Mouse (Mus musculus) left cerebral cortex, adult 11 months (tissue): ENCODE data around the gene Mrgprb1.
"Not testable (repeated sequence)": the region's sequence is repeated elsewhere in the genome, so short reads cannot be mapped to it uniquely, and the experiment has no call there.

Source experiments
- DNase-seq: peaks from one replicate; pipeline ENCODE4 v3.0.0; 2022; ENCODE audit warnings: low spot score

Gene Mrgprb1

GRCm38 (mm10) chr7:48456242-48456641 is at the start of gene Mrgprb1:
Gene Mrgprb1, minus strand, starts transcription at chr7:48456342.
- DNase-seq = no peak

- DNase-seq = no peak
Observed at GRCm38 (mm10) chr7:48499221-48499620, 43.1 kb upstream of the Mrgprb1 start, which contains the start of gene Mrgprx2. Gene Mrgprx2, minus strand, starts transcription at chr7:48499321.

GRCm38 (mm10) chr7:48436581-48436980 is 19.6 kb downstream of the Mrgprb1 start:
- DNase-seq = no peak

- DNase-seq = not testable (repeated sequence)
Observed at GRCm38 (mm10) chr7:48435936-48436335, 20.2 kb downstream of the Mrgprb1 start.
